Mouse (Mus musculus) yolk sac, embryonic 10.5 days (tissue): ENCODE data around the gene Palm.
A peak's percentile ranks its signal among the peaks of the same experiment; 100 is the strongest.

Experiments
- DNase-seq: peaks from one replicate; pipeline ENCODE4 v3.0.0-alpha.2; 2017; ENCODE audit warnings: low spot score

The Palm gene

GRCm38 (mm10) chr10:79855558-79856184, 62.3 kb downstream of the Palm start:
- DNase-seq, result peak; percentile 90

GRCm38 (mm10) chr10:79856280-79856679, 62.9 kb downstream of the Palm start:
- DNase-seq, result no peak

- DNase-seq, result no peak
These were observed 63.5 kb downstream of the Palm start for GRCm38 (mm10) chr10:79856704-79857451.

GRCm38 (mm10) chr10:79857452-79857811, 64.1 kb downstream of the Palm start:
- DNase-seq, result peak; percentile 60

- DNase-seq, result no peak
These were observed 64.5 kb downstream of the Palm start for GRCm38 (mm10) chr10:79857894-79858293.

GRCm38 (mm10) chr10:79858416-79859074, 65.2 kb downstream of the Palm start:
- DNase-seq, result no peak

GRCm38 (mm10) chr10:79859116-79859515, 65.7 kb downstream of the Palm start:
- DNase-seq, result no peak

GRCm38 (mm10) chr10:79860079-79860911, 66.9 kb downstream of the Palm start:
- DNase-seq, result no peak

- no peak for DNase-seq
These were observed 68.1 kb downstream of the Palm start for GRCm38 (mm10) chr10:79861230-79862048.

- no peak for DNase-seq
These were observed 68.8 kb downstream of the Palm start for GRCm38 (mm10) chr10:79862049-79862788.

- DNase-seq, result no peak
These were observed 69.6 kb downstream of the Palm start for GRCm38 (mm10) chr10:79862925-79863324.

GRCm38 (mm10) chr10:79864351-79865188, 71.2 kb downstream of the Palm start:
- DNase-seq, result no peak

GRCm38 (mm10) chr10:79865189-79865601, 71.8 kb downstream of the Palm start:
- no peak for DNase-seq

GRCm38 (mm10) chr10:79865801-79866295, 72.5 kb downstream of the Palm start:
- DNase-seq, result no peak

GRCm38 (mm10) chr10:79866601-79867000, 73.2 kb downstream of the Palm start:
- DNase-seq, result no peak
